Mouse (Mus musculus) left cerebral cortex, postnatal 4 days (tissue): ENCODE measurements around the gene Wdr26. TPM values are rescaled to one million over a fixed set of nuclear protein-coding genes. Genes with fewer than 3 reads are reported as not detected.

ENCODE experiments used
- DNase-seq: peaks from one replicate; pipeline ENCODE4 v3.0.0-alpha.2; 2022
- intact Hi-C: fragments of 180-260 bp; cut with DNase I; formaldehyde crosslinking; loops from one replicate; pipeline ENCODE4 v1.15.1; 2025
- total RNA-seq, 2 experiments: library from RNA; stranded (reverse); gene quantifications; 2 replicates each; pipeline ENCODE4 v1.2.3; 2021

The Wdr26 gene
- 100 to 1,000 TPM; 125 to 128 TPM for total RNA-seq

DNA sequence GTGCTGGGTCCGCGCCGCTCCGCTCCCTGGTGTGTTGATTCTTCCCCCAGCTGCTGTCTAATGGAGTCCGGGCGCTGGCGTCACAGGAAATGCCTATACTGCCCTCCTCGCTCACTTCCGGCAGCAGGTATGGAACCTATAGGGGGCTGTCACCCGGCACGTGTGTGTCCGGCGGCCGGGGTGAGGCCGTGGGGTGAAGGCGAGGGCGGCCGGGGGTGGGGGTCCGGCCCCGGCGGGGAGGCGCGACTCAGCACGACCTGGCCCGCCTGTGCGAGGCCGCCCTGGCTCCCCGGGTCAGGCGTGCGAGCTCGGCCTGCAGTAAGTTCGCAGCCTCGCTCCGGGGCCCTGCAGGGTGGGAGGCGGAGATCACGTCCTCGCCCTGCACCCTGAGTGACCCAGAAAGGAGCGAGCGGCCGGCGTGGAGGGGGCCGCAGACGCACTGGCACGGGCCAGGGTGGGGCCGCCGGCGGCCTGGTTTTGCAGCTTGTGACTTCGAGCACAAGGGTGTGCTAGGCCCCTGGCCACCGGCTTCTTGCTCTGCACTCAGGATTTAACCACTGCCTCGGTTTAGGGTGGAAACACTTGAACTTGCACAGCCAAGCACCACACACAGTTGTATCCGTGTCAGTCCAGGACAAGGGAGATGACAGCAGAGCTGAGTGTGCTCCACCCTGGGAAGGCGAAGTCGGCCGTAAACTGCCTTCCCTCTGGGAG, at the start of gene Wdr26:
Gene Wdr26, minus strand, starts transcription at position 82 of the 714 bp plus-strand sequence.
- intact Hi-C loops, result no loop called here
- peak; percentile 81 for DNase-seq

- intact Hi-C loops, result no loop called here
Observed at GRCm38 (mm10) chr1:181260949-181261696, 49.3 kb upstream of the Wdr26 start.

GRCm38 (mm10) chr1:181260422-181260821, 48.6 kb upstream of the Wdr26 start:
- intact Hi-C loops, result no loop called here
- no peak for DNase-seq

More at GRCm38 (mm10) chr1:181260949-181261696, 49.3 kb upstream of the Wdr26 start:
- DNase-seq, result no peak

DNA sequence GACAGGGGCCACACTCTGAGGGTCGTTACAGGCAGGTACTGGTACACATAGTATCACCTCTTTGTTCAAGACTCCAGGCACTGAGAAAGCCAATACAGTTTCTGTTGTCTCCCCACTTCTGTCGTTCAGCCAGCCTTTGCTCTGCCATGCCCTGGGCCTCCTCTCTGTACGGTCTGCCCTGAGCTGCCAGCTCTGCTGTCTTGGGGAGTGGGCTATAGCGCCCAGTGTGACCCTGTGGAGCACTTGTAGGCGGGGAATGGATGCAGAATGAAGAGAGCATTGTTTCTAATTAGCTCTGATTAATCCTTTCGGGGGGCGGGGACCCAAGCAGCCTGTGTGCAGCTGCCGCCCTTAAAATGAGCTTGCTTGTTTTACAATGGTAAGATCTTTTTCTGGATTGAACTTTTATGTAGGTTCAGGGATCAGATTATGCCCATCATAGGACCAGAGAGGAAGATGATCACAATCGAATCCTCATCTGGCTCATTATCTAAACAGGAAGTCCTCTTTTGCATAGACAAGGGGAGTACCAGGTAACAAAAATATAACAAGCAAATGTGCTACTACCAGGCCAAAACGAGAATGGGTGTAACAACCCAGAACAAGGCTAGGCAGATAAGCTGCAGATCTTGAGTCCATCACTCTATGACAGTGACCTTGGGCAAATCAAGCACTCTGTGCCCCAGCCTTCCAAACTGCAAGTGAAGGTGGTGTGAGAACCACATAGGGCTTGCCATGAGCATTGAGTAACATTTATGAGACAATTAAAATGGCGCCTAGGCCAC, 48.0 kb upstream of the Wdr26 start:
- no peak for DNase-seq
- intact Hi-C loops, result no loop called here

DNA sequence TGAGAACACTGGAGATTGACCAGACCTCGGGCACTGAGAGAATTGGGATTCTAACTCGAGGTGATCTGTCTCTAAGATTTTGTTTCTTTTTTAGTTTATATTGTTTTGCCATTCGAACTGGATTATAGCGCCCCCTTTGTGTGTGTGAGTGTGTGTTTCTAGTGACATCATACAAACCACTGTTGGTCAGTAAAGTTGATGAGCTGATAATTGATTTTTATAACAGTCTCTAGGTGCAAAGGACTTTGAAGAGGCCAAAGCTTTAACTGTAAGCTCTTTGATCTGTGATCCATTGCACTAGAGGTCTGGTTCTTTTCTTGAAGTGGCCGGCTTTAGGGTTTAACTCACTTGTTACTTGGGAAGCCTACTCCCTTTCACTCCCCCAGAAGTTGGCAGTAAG, 47.3 kb upstream of the Wdr26 start:
- intact Hi-C loops, result no loop called here
- DNase-seq, result no peak

DNA sequence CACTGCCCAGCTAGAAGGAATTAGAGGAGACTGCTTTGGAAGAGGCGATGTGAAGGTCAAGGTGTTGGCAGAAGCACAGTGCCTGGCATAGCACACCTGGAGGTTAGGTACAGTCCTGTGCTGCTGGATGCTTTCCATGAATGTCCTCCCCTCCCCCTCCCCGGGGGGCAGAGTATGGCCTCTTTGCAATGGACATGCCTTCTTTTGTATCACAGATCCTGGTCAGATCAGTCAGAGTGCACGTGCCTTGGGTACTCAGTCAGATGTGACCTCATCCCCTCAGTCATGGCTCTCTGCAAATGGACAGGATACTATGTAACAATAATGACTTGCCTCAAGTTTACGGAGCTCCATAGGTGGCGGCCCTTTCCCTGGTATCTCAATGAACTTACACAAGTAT, 46.8 kb upstream of the Wdr26 start:
- DNase-seq, result no peak
- intact Hi-C loops, result no loop called here

DNA sequence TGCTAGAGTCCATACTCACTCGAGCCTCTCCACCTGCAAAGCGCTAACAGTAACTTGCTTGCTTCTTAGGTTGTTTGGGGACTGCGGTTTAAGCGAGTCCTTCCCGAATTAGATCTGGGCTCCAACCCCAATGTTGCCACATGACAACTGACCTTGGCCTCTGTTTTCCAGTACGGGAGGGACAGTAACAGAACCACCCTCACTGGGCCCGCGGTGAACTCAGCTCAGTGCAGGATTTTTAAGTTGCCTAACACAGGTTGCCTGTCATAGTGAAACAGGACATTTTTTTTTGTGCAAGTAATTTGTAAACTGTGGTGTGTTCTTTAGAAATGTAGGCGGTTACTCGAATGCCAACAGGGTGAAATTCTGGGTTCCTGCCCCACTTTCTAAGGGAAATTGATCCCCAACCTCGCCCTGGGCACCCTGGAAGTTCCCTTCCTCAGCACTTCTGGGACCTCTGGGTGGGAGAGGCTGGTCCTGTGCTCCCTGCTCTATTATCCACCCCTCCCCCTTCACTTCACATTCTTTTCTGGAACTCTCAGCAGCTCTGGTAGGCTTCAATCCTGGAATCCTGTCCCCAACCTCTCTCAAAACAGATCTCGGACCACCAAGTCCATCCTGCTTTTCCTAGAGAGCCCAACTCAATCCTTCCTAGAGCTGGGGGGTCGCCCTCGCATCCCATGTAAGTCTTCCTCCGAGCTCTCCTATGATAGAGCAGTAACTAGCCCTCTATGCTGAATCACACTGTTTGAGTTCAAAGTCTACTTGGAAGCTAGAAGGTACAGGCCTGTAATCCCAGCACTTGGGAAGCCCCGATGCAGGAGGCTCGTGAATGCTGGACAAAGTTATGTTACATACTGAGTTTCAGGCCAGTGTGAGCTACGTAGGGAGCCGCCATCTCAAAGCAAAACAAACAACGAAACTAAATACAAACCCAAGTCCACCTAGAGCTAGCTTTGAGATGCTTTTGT, 46.1 kb upstream of the Wdr26 start:
- no peak for DNase-seq
- intact Hi-C loops, result no loop called here

GRCm38 (mm10) chr1:181256689-181257584, 45.1 kb upstream of the Wdr26 start:
- intact Hi-C loops, result no loop called here
- DNase-seq, result peak; percentile 53

GRCm38 (mm10) chr1:181255891-181256688, 44.3 kb upstream of the Wdr26 start:
- DNase-seq, result peak; percentile 83
- intact Hi-C loops, result no loop called here

- DNase-seq, result no peak
- intact Hi-C loops, result no loop called here
Observed at GRCm38 (mm10) chr1:181255450-181255849, 43.6 kb upstream of the Wdr26 start.

- intact Hi-C loops, result no loop called here
- no peak for DNase-seq
Observed at GRCm38 (mm10) chr1:181251624-181252023, 39.8 kb upstream of the Wdr26 start.

GRCm38 (mm10) chr1:181250961-181251360, 39.2 kb upstream of the Wdr26 start:
- no peak for DNase-seq
- intact Hi-C loops, result no loop called here

DNA sequence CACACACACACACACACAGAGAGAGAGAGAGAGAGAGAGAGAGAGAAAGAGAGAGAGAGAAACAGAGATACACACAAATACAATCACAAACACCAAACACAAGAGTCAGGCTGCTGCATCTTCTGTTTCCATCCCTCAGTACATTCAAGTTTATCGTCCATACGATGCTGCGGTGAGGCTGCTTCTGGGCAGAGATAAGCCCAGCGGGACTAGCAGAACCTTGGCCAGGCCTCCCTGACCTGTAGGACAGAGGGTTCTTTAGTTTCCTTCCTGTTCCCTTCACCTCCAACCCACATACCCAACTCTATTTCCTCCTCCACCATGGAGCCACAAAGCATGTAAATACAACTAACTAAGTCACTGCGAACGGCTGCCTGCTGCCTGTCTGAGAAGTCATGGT, 37.7 kb upstream of the Wdr26 start:
- intact Hi-C loops, result no loop called here
- no peak for DNase-seq

DNA sequence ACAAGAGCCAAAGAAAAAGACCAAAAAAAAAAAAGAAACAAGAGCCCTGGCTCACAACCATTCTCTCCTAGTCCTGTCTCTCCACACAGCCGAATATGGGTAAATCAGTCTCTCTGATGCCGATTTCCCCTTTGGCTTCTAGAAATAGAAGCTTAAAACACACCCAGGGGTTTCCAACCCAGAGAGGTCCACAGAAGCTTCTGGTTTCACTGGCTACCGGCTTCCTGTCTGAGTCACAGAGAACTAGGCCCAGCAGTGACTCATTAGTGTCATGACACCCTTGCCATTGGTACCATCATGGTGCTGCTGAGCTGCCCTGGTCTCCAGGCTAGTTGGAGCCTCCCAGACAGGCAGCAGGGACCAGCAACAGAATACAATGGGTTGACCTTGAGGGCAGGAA, 35.4 kb upstream of the Wdr26 start:
- intact Hi-C loops, result no loop called here
- no peak for DNase-seq

DNA sequence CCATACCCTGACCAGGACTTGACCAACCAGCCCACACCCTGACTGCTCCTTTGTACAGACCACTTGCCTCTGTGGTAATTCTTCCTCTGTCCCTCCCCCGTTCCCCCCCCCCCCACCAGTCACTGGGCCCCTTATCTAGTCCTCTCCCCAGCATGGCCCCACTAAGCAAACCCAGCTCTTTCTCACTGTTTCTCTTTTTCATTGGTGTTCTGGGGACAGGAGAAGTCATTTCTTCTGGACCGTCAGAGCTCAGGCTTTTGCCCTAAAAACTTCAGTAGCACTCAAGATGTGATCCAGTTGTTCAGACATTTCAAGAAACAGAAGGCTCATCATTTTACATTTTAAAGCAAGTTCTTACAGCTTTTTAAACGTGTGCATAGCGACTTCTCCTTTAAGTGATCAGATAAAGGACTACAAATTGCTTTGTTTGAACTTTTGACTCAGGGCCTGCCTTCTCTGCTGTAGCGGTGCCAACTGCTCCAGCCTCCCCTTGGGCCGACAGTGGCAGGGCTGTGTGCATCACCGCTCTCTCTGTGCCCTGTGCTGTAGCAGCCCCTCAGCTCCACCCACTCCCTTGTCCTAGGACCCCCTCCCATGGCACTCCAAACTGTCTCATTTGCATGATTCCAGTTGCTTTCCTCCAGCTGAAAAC, 34.8 kb upstream of the Wdr26 start:
- no peak for DNase-seq
- intact Hi-C loops, result no loop called here

DNA sequence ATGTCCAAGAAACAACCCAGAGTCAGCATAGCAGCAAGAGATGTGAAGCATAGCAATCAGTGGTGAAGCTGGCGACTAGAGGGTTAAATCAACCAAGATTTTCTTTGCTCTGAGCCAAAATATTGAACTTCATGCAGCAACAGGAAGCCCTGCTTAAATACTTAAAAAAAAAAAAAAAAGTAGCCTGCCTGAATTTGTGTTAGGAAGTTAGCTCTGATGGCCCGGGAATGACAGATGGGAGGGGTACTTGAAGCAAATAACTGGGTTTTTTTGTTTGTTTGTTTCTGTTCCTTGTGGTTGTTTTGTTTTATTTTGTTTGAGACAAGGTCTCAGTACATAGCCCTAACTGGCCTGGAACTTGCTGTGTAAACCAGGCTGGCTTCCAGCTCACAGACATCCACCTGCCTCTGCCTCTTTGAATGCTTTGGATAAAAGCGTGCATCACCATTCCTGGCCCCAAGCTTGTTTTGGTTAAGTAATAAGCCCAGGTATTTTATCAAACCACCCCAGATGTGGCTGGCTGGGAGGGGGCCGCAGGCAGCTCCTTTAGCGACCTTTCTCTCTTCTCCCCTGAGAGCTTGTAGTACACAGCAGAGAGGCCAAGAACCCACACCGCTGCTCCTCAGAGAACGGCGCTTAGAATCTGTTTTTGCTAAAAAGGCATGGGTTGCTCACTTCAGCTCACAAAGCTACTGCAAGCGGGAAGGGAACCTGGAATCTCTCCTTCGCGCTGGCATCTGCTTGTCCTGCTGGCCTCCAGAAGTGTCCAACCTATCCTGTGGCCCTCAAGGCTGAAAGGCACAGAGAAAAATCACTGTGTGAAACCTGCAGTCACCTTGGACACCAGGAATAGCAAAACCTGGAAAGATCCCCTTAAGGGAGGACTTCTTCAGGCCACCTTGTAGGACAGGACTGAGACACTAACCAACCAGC, 34.0 kb upstream of the Wdr26 start:
- intact Hi-C loops, result no loop called here
- DNase-seq, result no peak

DNA sequence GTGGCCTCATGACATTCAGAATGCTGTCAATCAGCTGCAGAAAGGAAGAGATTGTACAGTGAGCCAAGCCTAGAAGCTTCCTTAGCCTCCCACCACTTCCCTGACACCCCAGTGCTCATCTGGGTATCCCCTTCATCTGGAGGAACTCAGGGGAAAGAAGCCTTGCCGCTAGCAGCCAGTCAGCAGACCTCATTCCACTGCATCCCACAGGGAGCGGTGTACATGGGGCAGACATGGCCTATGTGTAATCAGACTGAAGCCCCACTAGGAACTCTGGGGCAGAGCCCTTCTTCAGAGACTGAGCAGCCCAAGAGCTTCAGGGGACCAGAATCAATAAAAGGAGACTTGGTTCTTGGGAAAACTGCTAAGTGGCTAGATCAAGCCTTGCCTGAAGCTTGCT, 33.3 kb upstream of the Wdr26 start:
- intact Hi-C loops, result no loop called here
- no peak for DNase-seq
